Comparison of ENCODE assay signal across 8 mouse cellular contexts in the genomic region with DNA sequence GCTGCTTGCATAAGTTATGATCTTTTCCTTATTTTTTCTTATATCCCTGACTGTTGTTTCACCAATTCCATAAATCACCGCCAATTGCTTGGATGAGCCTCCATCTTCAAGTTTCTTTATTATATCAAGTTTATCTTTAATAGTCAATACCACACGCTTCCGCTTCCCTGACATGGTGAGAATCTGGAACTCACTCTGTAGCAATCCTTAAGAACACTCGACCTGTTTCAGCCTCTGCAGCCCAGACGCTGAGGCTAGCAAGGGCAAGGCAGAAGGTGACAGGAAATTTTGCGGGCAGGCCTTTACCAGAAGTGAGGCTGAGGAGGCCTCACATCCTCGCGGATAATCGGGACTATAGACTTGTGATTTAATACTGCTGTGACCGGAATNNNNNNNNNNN. TPM values are rescaled to one million over a fixed set of nuclear protein-coding genes. Genes with fewer than 3 reads are reported as not detected.
A peak's percentile ranks its signal among the peaks of the same experiment; 100 is the strongest.
DNase-seq lines count a peak whose midpoint lies in the region; ATAC-seq and TF ChIP-seq lines count a peak whose summit lies in the region.

A gene (minus strand): TSS at position 349 of the 400 bp plus-strand sequence.

- peak within 1 kb of the TSS; percentile 73 for H3K27ac ChIP-seq in embryonic facial prominence, embryonic 14.5 days (replicated peaks; ENCODE audit: low read depth, low read length)
- H3K27ac ChIP-seq in heart, embryonic 13.5 days (replicated peaks): peak within 1 kb of the TSS; percentile 85
- H3K27ac ChIP-seq in kidney, postnatal 0 days: peak within 1 kb of the TSS; percentile 77
- H3K27ac ChIP-seq in liver, embryonic 13.5 days: peak within 1 kb of the TSS; percentile 69
- H3K27ac ChIP-seq in stomach, embryonic 14.5 days (ENCODE audit: low read length): peak within 1 kb of the TSS; percentile 75

- WGBS in embryonic facial prominence, embryonic 14.5 days: 6% methylated on average over 9 of the region's 10 CpGs
- 5% methylated on average over 10 of the region's 10 CpGs for WGBS in heart, embryonic 13.5 days
- WGBS in kidney, postnatal 0 days: 7% methylated on average over 10 of the region's 10 CpGs
- 4% methylated on average over 10 of the region's 10 CpGs for WGBS in liver, embryonic 13.5 days (ENCODE audit: insufficient replicate concordance)
- WGBS in stomach, embryonic 14.5 days: 6% methylated on average over 10 of the region's 10 CpGs

- H3K9ac ChIP-seq in embryonic facial prominence, embryonic 14.5 days (ENCODE audit: low read depth, low read length): peak within 1 kb of the TSS; percentile 63
- H3K9ac ChIP-seq in heart, embryonic 13.5 days: peak within 1 kb of the TSS; percentile 87
- peak within 1 kb of the TSS; percentile 45 for H3K9ac ChIP-seq in kidney, postnatal 0 days (ENCODE audit: low read depth, low read length)
- peak within 1 kb of the TSS; percentile 77 for H3K9ac ChIP-seq in liver, embryonic 13.5 days
- peak within 1 kb of the TSS; percentile 45 for H3K9ac ChIP-seq in stomach, embryonic 14.5 days (replicated peaks; ENCODE audit: low read depth, low read length)

- H3K4me2 ChIP-seq in embryonic facial prominence, embryonic 14.5 days (ENCODE audit: low read depth, low read length): peak within 1 kb of the TSS; percentile 64
- H3K4me2 ChIP-seq in heart, embryonic 13.5 days: peak within 1 kb of the TSS; percentile 78
- peak within 1 kb of the TSS; percentile 56 for H3K4me2 ChIP-seq in kidney, postnatal 0 days (ENCODE audit: low read length)
- H3K4me2 ChIP-seq in liver, embryonic 13.5 days: peak within 1 kb of the TSS; percentile 86
- peak within 1 kb of the TSS; percentile 87 for H3K4me2 ChIP-seq in myocyte (ENCODE audit: low read depth)
- peak within 1 kb of the TSS; percentile 37 for H3K4me2 ChIP-seq in stomach, embryonic 14.5 days (replicated peaks; ENCODE audit: low read depth, low read length)

- peak within 1 kb of the TSS; percentile 60 for H3K4me3 ChIP-seq in embryonic facial prominence, embryonic 14.5 days (ENCODE audit: low read depth, low read length)
- peak within 1 kb of the TSS; percentile 66 for H3K4me3 ChIP-seq in heart, embryonic 13.5 days
- peak within 1 kb of the TSS; percentile 42 for H3K4me3 ChIP-seq in kidney, postnatal 0 days (replicated peaks; ENCODE audit: low read depth, low read length)
- peak within 1 kb of the TSS; percentile 68 for H3K4me3 ChIP-seq in liver, embryonic 13.5 days (replicated peaks)
- H3K4me3 ChIP-seq in myocyte: peak within 1 kb of the TSS; percentile 72
- peak within 1 kb of the TSS; percentile 33 for H3K4me3 ChIP-seq in stomach, embryonic 14.5 days (ENCODE audit: low read depth, low read length)

- H3ac ChIP-seq in myocyte (ENCODE audit: control insufficient read depth, insufficient read length): peak within 1 kb of the TSS; percentile 48

- ATAC-seq in embryonic facial prominence, embryonic 14.5 days (ENCODE audit: low read depth): no peak
- ATAC-seq in heart, embryonic 13.5 days (ENCODE audit: extremely low read depth, insufficient number of reproducible peaks, low FRiP score, low TSS enrichment): no peak
- no peak for ATAC-seq in kidney, postnatal 0 days (replicated peaks; ENCODE audit: low FRiP score, low read depth)
- no peak for ATAC-seq in liver, embryonic 13.5 days (ENCODE audit: low read depth)
- no peak for ATAC-seq in stomach, embryonic 14.5 days (ENCODE audit: insufficient number of reproducible peaks, insufficient read depth, low FRiP score, low read depth)

- H3K79me2 ChIP-seq in myocyte (ENCODE audit: control insufficient read depth, insufficient read depth): peaks cover 16% of the 10 kb centered on the region

- no peaks in the 10 kb centered on the region for H3K27me3 ChIP-seq in embryonic facial prominence, embryonic 14.5 days (replicated peaks; ENCODE audit: control insufficient read depth, insufficient read depth, low read length)
- no peaks in the 10 kb centered on the region for H3K27me3 ChIP-seq in heart, embryonic 13.5 days (replicated peaks)
- no peaks in the 10 kb centered on the region for H3K27me3 ChIP-seq in kidney, postnatal 0 days (ENCODE audit: insufficient read depth, low read length)
- H3K27me3 ChIP-seq in liver, embryonic 13.5 days: no peaks in the 10 kb centered on the region
- H3K27me3 ChIP-seq in myocyte (ENCODE audit: control insufficient read depth, insufficient read depth, insufficient read length): no peaks in the 10 kb centered on the region
- H3K27me3 ChIP-seq in stomach, embryonic 14.5 days (ENCODE audit: control insufficient read depth, insufficient read depth, low read length): no peaks in the 10 kb centered on the region

- TF ChIP-seq POLR2A in myocyte (IDR thresholded peaks at IDR 0.05; ENCODE audit: insufficient read length, low read depth): no peak

- TF ChIP-seq CTCF in kidney, postnatal 0 days (IDR thresholded peaks at IDR 0.05; ENCODE audit: low read depth): no peak

- peak; percentile 83 for DNase-seq in A20 (ENCODE audit: low read depth, low spot score)
- peak; percentile 25 for DNase-seq in adrenal gland, postnatal 14 days
- DNase-seq in embryonic facial prominence, embryonic 14.5 days (ENCODE audit: low spot score): peak; percentile 27
- peak; percentile 53 for DNase-seq in kidney, postnatal 0 days (ENCODE audit: low spot score)
- DNase-seq in liver, embryonic 13.5 days: peak; percentile 12

- H3K9me3 ChIP-seq in embryonic facial prominence, embryonic 14.5 days (ENCODE audit: control insufficient read depth, low read length): no peaks in the 10 kb centered on the region
- no peaks in the 10 kb centered on the region for H3K9me3 ChIP-seq in heart, embryonic 13.5 days
- H3K9me3 ChIP-seq in kidney, postnatal 0 days (replicated peaks; ENCODE audit: low read length): no peaks in the 10 kb centered on the region
- H3K9me3 ChIP-seq in liver, embryonic 13.5 days (replicated peaks): no peaks in the 10 kb centered on the region
- H3K9me3 ChIP-seq in stomach, embryonic 14.5 days (ENCODE audit: control insufficient read depth, low read depth, low read length): no peaks in the 10 kb centered on the region

- H3K4me1 ChIP-seq in embryonic facial prominence, embryonic 14.5 days (ENCODE audit: control insufficient read depth, insufficient read depth, low read length): peaks cover 14% of the 10 kb centered on the region
- peaks cover 25% of the 10 kb centered on the region for H3K4me1 ChIP-seq in heart, embryonic 13.5 days
- no peaks in the 10 kb centered on the region; the same call in 1 of the 2 replicates for H3K4me1 ChIP-seq in kidney, postnatal 0 days (replicated peaks; ENCODE audit: insufficient read depth, low read length)
- H3K4me1 ChIP-seq in liver, embryonic 13.5 days (replicated peaks): peaks cover 26% of the 10 kb centered on the region
- H3K4me1 ChIP-seq in stomach, embryonic 14.5 days (ENCODE audit: control insufficient read depth, insufficient read depth, low read length): peaks cover 3% of the 10 kb centered on the region; the same call in 1 of the 2 replicates

- H3K36me3 ChIP-seq in embryonic facial prominence, embryonic 14.5 days (ENCODE audit: control insufficient read depth, insufficient read depth, low read length): no peaks in the 10 kb centered on the region
- no peaks in the 10 kb centered on the region for H3K36me3 ChIP-seq in heart, embryonic 13.5 days
- no peaks in the 10 kb centered on the region for H3K36me3 ChIP-seq in kidney, postnatal 0 days (ENCODE audit: insufficient read depth, low read length)
- no peaks in the 10 kb centered on the region for H3K36me3 ChIP-seq in liver, embryonic 13.5 days
- H3K36me3 ChIP-seq in myocyte (ENCODE audit: control insufficient read depth, insufficient read depth): no peaks in the 10 kb centered on the region
- H3K36me3 ChIP-seq in stomach, embryonic 14.5 days (ENCODE audit: control insufficient read depth, insufficient read depth, low read length): no peaks in the 10 kb centered on the region

TF ChIP-seq in myocyte, 11 proteins besides CTCF, POLR2A, EP300 and RAD21:
- TF ChIP-seq MYOG (IDR thresholded peaks at IDR 0.05; ENCODE audit: control insufficient read depth in 1 of 3, insufficient read depth in 1 of 3, insufficient read length in 2 of 3, low read depth in 2 of 3) (no peak), REST (IDR thresholded peaks at IDR 0.05; ENCODE audit: insufficient read depth, insufficient read length) (no peak), USF1 (IDR thresholded peaks at IDR 0.05; ENCODE audit: low read depth) (no peak), POLR2AphosphoS2 (IDR thresholded peaks at IDR 0.05; ENCODE audit: insufficient read length, low read depth) (no peak), CEBPB (IDR thresholded peaks at IDR 0.05; ENCODE audit: insufficient read depth, poor library complexity, severe bottlenecking) (no peak), SRF (IDR thresholded peaks at IDR 0.05; ENCODE audit: control insufficient read depth, insufficient read length, low read depth) (no peak), MAX (IDR thresholded peaks at IDR 0.05; ENCODE audit: low read depth) (no peak), TCF12 (IDR thresholded peaks at IDR 0.05; ENCODE audit: insufficient read depth, poor library complexity, severe bottlenecking) (no peak), MYOD1 (IDR thresholded peaks at IDR 0.05; ENCODE audit: control insufficient read depth in 1 of 3, insufficient read length in 2 of 3, low read depth in 2 of 3) (no peak), E2F4 (IDR thresholded peaks at IDR 0.05; ENCODE audit: insufficient read depth) (no peak), TCF3 (IDR thresholded peaks at IDR 0.05; ENCODE audit: insufficient read length, low read depth) (no peak)
TF ChIP-seq in myocyte: peak in this region for 0.

RNA-seq across cellular contexts. Expression of the gene that starts here (rescaled TPM):
- 7.4 and 8.7 TPM in 2 replicates for total RNA-seq in adrenal gland, postnatal 14 days (2021)
- polyA plus RNA-seq in embryonic facial prominence, embryonic 14.5 days (2014; fragmentation: Nextera tagmentation; extraction: Ambion mirVana): 9.1 and 9.6 TPM in 2 replicates
- polyA plus RNA-seq in heart, embryonic 13.5 days (2015; fragmentation: Nextera tagmentation; extraction: Ambion mirVana): 7.8 and 8.2 TPM in 2 replicates
- polyA plus RNA-seq in kidney, postnatal 0 days (2015; fragmentation: Nextera tagmentation; extraction: Ambion mirVana): 9.0 and 10.1 TPM in 2 replicates
- 2.2 and 3.4 TPM in 2 replicates for polyA plus RNA-seq in liver, embryonic 13.5 days (2015; fragmentation: Nextera tagmentation; extraction: Ambion mirVana)
- 1.9 TPM for polyA plus RNA-seq in myocyte (2012; fragmentation: generic; extraction: Trizol)
- polyA plus RNA-seq in stomach, embryonic 14.5 days (2014; fragmentation: Nextera tagmentation; extraction: Ambion mirVana): 10.5 and 10.6 TPM in 2 replicates

Comparison
In these comparisons a context has a peak if more than half of its experiments do, and no peak if none do; other contexts are left out.
1. DNase-seq: peak in every context shown above with its lines; median percentile 83 in A20; 53 in kidney, postnatal 0 days; 27 in embryonic facial prominence, embryonic 14.5 days; 25 in adrenal gland, postnatal 14 days; 12 in liver, embryonic 13.5 days.
2. H3K4me2 ChIP-seq: peak in every context shown above with its lines; median percentile 87 in myocyte; 86 in liver, embryonic 13.5 days; 78 in heart, embryonic 13.5 days; 64 in embryonic facial prominence, embryonic 14.5 days; 56 in kidney, postnatal 0 days; 37 in stomach, embryonic 14.5 days.